Mouse (Mus musculus) ovary, postnatal 36 days (tissue): ENCODE results near the gene Ltbp2.

Experiments used
- DNase-seq: peaks from one replicate; pipeline ENCODE4 v3.0.0; 2022; ENCODE audit warnings: low spot score, mixed read lengths

Gene Ltbp2

GRCm38 (mm10) chr12:84876481-84877121 is at the start of gene Ltbp2:
TSS of gene Ltbp2 (minus strand) at chr12:84876532.
- DNase-seq, result peak; percentile 85

GRCm38 (mm10) chr12:84924324-84924723 is 48.0 kb upstream of the Ltbp2 start:
- no peak for DNase-seq

- no peak for DNase-seq
Observed at GRCm38 (mm10) chr12:84921881-84922419, 45.6 kb upstream of the Ltbp2 start.

DNA sequence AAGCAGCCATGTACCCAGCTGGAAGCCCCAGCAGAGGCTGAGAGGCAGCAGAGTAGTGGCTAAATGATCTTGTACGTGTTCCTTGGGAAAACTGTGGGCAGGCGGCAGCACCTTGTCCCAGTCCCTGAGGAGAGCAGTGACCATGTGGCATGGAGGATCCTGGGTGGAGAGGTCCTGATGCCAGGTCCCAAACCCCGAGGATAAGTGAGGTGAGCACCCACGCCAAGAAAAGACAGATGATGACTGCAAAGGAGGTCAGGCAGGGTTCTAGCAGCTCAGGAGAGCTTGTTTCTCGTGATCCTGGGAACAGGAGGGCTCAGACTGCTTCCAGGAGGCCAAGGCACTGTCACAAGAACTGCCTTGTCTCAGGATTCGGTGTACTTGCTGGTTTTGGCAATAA is 42.5 kb upstream of the Ltbp2 start:
- no peak for DNase-seq

- no peak for DNase-seq
Observed at GRCm38 (mm10) chr12:84917799-84918198, 41.5 kb upstream of the Ltbp2 start.

DNA sequence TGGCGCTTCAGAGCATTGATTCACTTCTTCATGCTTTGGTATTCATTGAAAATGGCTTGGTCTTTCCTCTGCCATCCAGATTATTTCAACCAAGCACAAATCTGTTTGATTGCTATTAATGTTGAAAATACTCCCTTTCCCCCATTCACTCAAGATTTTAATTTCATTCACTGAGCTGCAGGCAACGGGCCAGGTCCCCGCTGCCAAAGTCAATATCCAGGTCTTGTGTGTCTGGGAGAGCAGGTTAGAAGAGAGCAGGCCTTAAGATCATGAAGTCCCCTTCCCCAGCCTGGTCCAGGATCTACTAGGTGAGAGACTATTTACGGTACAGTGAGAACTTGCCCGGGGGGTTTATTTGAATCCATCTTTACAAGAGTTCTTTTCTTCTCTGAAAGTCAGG is 38.6 kb upstream of the Ltbp2 start:
- no peak for DNase-seq

- no peak for DNase-seq
Observed at GRCm38 (mm10) chr12:84912652-84913104, 36.3 kb upstream of the Ltbp2 start.

GRCm38 (mm10) chr12:84911640-84912039 is 35.3 kb upstream of the Ltbp2 start:
- no peak for DNase-seq

- DNase-seq, result no peak
Observed at GRCm38 (mm10) chr12:84910066-84910465, 33.7 kb upstream of the Ltbp2 start.

- DNase-seq, result no peak
Observed at GRCm38 (mm10) chr12:84907627-84908480, 31.5 kb upstream of the Ltbp2 start.

DNA sequence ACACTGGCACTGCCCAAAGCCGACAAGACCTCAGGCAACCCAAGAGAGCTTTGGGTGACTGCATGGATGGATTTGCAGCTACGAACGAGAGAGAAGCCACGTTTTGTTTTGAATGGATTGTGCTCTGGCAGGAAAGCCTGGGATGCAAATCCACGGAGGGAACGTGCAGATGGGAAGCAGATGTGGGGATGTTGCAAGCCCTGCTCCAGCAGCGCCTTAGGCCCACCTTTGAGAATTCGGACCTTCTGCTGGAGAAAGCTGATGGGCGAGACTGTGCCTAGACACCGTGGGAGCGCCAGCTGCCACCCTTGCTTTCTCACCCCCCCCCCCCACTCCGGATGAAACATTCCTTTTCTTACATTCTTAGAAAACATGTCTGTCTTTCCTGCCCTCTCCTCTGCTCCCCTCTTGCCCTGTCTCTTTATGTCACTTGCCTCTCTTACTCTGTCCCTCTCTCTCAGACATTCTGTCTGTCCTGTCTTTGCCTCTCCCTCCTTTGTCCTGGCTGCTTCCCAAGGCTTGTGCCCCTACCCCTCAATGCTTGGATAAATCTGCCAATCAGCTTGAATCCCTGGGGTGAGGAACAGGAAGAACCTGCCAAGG is 30.8 kb upstream of the Ltbp2 start:
- DNase-seq, result no peak

- DNase-seq, result no peak
Observed at GRCm38 (mm10) chr12:84904399-84904798, 28.1 kb upstream of the Ltbp2 start.

GRCm38 (mm10) chr12:84900317-84900716 is 24.0 kb upstream of the Ltbp2 start:
- no peak for DNase-seq

- DNase-seq, result no peak
Observed at GRCm38 (mm10) chr12:84897322-84897721, 21.0 kb upstream of the Ltbp2 start.

GRCm38 (mm10) chr12:84896235-84896634 is 19.9 kb upstream of the Ltbp2 start:
- DNase-seq, result no peak

DNA sequence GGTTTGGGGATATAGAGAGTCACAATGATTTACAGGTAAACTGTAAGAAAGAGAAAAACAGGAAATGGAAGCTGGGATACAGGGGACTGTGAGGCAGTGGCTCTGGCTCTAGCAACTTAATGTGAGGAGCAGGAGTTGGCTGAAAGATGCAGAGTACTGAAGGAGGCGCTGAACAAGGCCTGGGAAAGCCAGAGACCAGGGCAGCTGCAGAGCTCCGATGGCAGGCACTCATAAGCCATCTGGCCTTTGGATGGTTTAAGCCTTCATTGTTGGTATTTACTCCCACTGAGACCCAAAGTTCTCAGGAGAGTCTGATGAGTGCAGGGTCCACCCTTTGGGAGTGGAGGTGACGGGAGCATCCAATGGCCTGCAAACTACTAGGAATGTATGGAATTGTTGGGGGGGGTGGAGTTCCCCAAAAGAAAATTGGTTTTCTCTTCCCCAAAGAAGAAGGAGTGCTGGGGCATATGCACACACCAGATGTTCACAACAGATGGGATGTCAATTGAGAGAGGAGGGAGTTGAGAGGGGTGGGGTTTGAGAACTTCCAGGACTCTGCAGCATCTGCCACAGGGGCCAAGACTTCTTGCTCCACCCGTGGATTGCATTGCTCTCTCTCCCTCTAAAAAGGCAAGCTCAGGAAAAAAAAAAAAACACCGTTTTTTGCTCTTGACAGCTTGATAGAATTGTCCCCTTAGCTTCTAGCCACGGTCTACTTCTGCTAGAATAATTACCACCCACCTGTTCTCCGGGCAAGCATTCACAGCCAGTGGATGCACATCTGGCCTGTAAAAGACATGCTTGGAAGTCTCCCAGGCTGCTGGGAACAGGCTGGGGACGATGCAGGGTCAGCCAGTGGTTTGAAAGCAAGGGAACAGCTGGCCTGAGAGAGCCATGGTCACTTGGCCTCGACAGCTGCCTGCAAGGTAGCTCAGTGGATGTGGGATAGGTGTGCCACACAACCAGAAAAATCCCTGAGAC is 17.6 kb upstream of the Ltbp2 start:
- no peak for DNase-seq

GRCm38 (mm10) chr12:84890289-84890688 is 14.0 kb upstream of the Ltbp2 start:
- no peak for DNase-seq

- no peak for DNase-seq
Observed at GRCm38 (mm10) chr12:84885107-84885876, 9.0 kb upstream of the Ltbp2 start.

GRCm38 (mm10) chr12:84884423-84885076 is 8.2 kb upstream of the Ltbp2 start:
- no peak for DNase-seq

- no peak for DNase-seq
Observed at GRCm38 (mm10) chr12:84882796-84883195, 6.5 kb upstream of the Ltbp2 start.
